Mouse (Mus musculus) C2C12 (cell line): ENCODE results near the gene Crx.

Experiments used
- CTCF ChIP-seq: IDR thresholded peaks from one replicate; pipeline ENCODE4 v1.5.1; 2011; ENCODE audit not compliant: control insufficient read depth, insufficient read depth, insufficient read length
- MAX ChIP-seq: IDR thresholded peaks from one replicate; pipeline ENCODE4 v1.6.1; 2011; ENCODE audit warnings: mild to moderate bottlenecking, control low read depth
- USF1 ChIP-seq: IDR thresholded peaks from one replicate; pipeline ENCODE4 v1.6.1; 2011; ENCODE audit warnings: low read depth, mild to moderate bottlenecking, control low read depth, moderate library complexity

GRCm38 (mm10) chr7:15907971-15908590 is 28.3 kb upstream of the Crx start:
- TF ChIP-seq CTCF, result no peak
- no peak for TF ChIP-seq MAX
- TF ChIP-seq USF1, result no peak
